Mouse (Mus musculus) spleen, adult 2 months (tissue): ENCODE results near the gene Wnk2. TPM values are rescaled to one million over a fixed set of nuclear protein-coding genes. Genes with fewer than 3 reads are reported as not detected.

Source experiments
- DNase-seq, 2 experiments: peaks; one replicate each; pipeline versions ENCODE4 v3.0.0 to v3.0.0-alpha.2; 2012 to 2021; ENCODE audit warnings: low spot score in 2 of 2, low read depth in 1 of 2
- H3K27ac ChIP-seq: fragments of 200-500 bp; 2 replicates; pipeline ENCODE4 v1.5.1; 2012; ENCODE audit warnings: low read length, inconsistent platforms; ENCODE audit not compliant: insufficient read depth
- H3K27me3 ChIP-seq: fragments of 200-500 bp; 2 replicates; pipeline ENCODE4 v1.6.1; 2012; ENCODE audit warnings: mild to moderate bottlenecking, moderate library complexity, low read length, inconsistent platforms; ENCODE audit not compliant: control insufficient read depth, insufficient read depth
- H3K36me3 ChIP-seq: fragments of 200-500 bp; 2 replicates; pipeline ENCODE4 v1.6.1; 2012; ENCODE audit warnings: mild to moderate bottlenecking, low read length, inconsistent platforms; ENCODE audit not compliant: control insufficient read depth, insufficient read depth
- H3K4me1 ChIP-seq: fragments of 200-500 bp; 2 replicates; pipeline ENCODE4 v1.6.1; 2011; ENCODE audit warnings: inconsistent platforms; ENCODE audit not compliant: control insufficient read depth, insufficient read depth, insufficient read length
- H3K4me3 ChIP-seq: fragments of 200-500 bp; 2 replicates; pipeline ENCODE4 v1.5.1; 2011; ENCODE audit warnings: mild to moderate bottlenecking, inconsistent platforms; ENCODE audit not compliant: insufficient read depth, insufficient read length; ENCODE audit errors: extremely low read depth
- CTCF ChIP-seq: fragments of 200-500 bp; IDR thresholded peaks from 2 replicates; pipeline ENCODE4 v1.5.1; 2011; ENCODE audit warnings: mild to moderate bottlenecking, inconsistent platforms; ENCODE audit not compliant: insufficient read depth, insufficient read length, insufficient replicate concordance; ENCODE audit errors: extremely low read depth
- POLR2A ChIP-seq: fragments of 200-500 bp; IDR thresholded peaks from 2 replicates; pipeline ENCODE4 v1.6.1; 2011; ENCODE audit warnings: low read depth, low read length, inconsistent platforms
- WGBS: fragments of 180-500 bp; shearing (Covaris S2); methylation state at CpG from one replicate; pipeline ENCODE4 v1.1.7; 2018; 5-methylcytosine and 5-hydroxymethylcytosine counted together
- polyA plus RNA-seq: library from polyadenylated mRNA; depleted of rRNA; stranded (reverse); fragments of >200 nt; gene quantifications from 2 replicates; pipeline ENCODE4 v1.2.3, GENCODE M21; 2012; rRNA removed

Gene Wnk2
- polyA plus RNA-seq = 0.62 and 0.87 TPM in 2 replicates

- H3K4me1 ChIP-seq = peaks cover 6% of the 10 kb centered on the region; the same call in 1 of the 2 replicates
- H3K4me3 ChIP-seq = peak within 1 kb of the TSS; percentile 55; the same call in 1 of the 2 replicates
- DNase-seq = peak; percentile 14 to 53
- H3K36me3 ChIP-seq = no peaks in the 10 kb centered on the region
- peaks cover 17% of the 10 kb centered on the region for H3K27me3 ChIP-seq
- H3K27ac ChIP-seq = no peak within 1 kb of the TSS
- WGBS = 1% methylated on average over 40 of the region's 43 CpGs
- TF ChIP-seq POLR2A (no peak), CTCF (no peak)
Observed at GRCm38 (mm10) chr13:49147858-49148226, at the start of gene Wnk2. Gene Wnk2 (minus strand): TSS chr13:49148014.

- peak overlapping the region; percentile 34; the same call in 1 of the 2 replicates for H3K27ac ChIP-seq
- TF ChIP-seq CTCF (no peak), POLR2A (no peak)
- peak in 1 of 2 experiments; percentile 26 for DNase-seq
- H3K36me3 ChIP-seq = peaks cover 1% of the 10 kb centered on the region
- H3K4me3 ChIP-seq = no peak overlapping the region
- WGBS = 15% methylated on average over 6 of the region's 6 CpGs
- H3K27me3 ChIP-seq = no peaks in the 10 kb centered on the region
- H3K4me1 ChIP-seq = peaks cover 17% of the 10 kb centered on the region; the same call in 1 of the 2 replicates
Observed at GRCm38 (mm10) chr13:49196766-49197165, 49.0 kb upstream of the Wnk2 start.

GRCm38 (mm10) chr13:49196211-49196610 lies 48.4 kb upstream of the Wnk2 start:
- no peak overlapping the region for H3K4me3 ChIP-seq
- WGBS = 61% methylated on average over 5 of the region's 5 CpGs
- no peak for DNase-seq
- TF ChIP-seq POLR2A = no peak
- TF ChIP-seq CTCF = no peak
- H3K27me3 ChIP-seq = no peaks in the 10 kb centered on the region
- no peak overlapping the region; the same call in 1 of the 2 replicates for H3K27ac ChIP-seq
- peaks cover 17% of the 10 kb centered on the region; the same call in 1 of the 2 replicates for H3K4me1 ChIP-seq
- H3K36me3 ChIP-seq = peaks cover 1% of the 10 kb centered on the region

- 83% methylated on average over 7 of the region's 7 CpGs for WGBS
- Histone ChIP-seq H3K27ac (no peak overlapping the region), H3K4me1 (peaks cover 13% of the 10 kb centered on the region; the same call in 1 of the 2 replicates), H3K4me3 (no peak overlapping the region), H3K36me3 (peaks cover 1% of the 10 kb centered on the region), H3K27me3 (no peaks in the 10 kb centered on the region)
- TF ChIP-seq CTCF = no peak
- no peak for TF ChIP-seq POLR2A
- no peak for DNase-seq
Observed at GRCm38 (mm10) chr13:49195651-49196050, 47.8 kb upstream of the Wnk2 start.

GRCm38 (mm10) chr13:49194811-49195210 lies 47.0 kb upstream of the Wnk2 start:
- no peak overlapping the region for H3K4me3 ChIP-seq
- TF ChIP-seq CTCF (no peak), POLR2A (no peak)
- 94% methylated on average over 13 of the region's 13 CpGs for WGBS
- H3K36me3 ChIP-seq = peaks cover 1% of the 10 kb centered on the region
- peaks cover 13% of the 10 kb centered on the region; the same call in 1 of the 2 replicates for H3K4me1 ChIP-seq
- no peak overlapping the region for H3K27ac ChIP-seq
- no peak for DNase-seq
- H3K27me3 ChIP-seq = no peaks in the 10 kb centered on the region

GRCm38 (mm10) chr13:49193650-49194049 lies 45.8 kb upstream of the Wnk2 start:
- peaks cover 14% of the 10 kb centered on the region; the same call in 1 of the 2 replicates for H3K4me1 ChIP-seq

GRCm38 (mm10) chr13:49192156-49192855 lies 44.5 kb upstream of the Wnk2 start:
- H3K27me3 ChIP-seq = no peaks in the 10 kb centered on the region
- H3K4me1 ChIP-seq = peaks cover 18% of the 10 kb centered on the region; the same call in 1 of the 2 replicates
- TF ChIP-seq POLR2A (no peak), CTCF (no peak)
- no peak overlapping the region for H3K27ac ChIP-seq
- H3K36me3 ChIP-seq = peaks cover 1% of the 10 kb centered on the region
- WGBS = 59% methylated on average over 16 of the region's 16 CpGs
- no peak for DNase-seq
- no peak overlapping the region for H3K4me3 ChIP-seq

More at GRCm38 (mm10) chr13:49193650-49194049, 45.8 kb upstream of the Wnk2 start:
- H3K36me3 ChIP-seq = peaks cover 1% of the 10 kb centered on the region
- H3K27ac ChIP-seq = no peak overlapping the region
- no peaks in the 10 kb centered on the region for H3K27me3 ChIP-seq
- no peak for DNase-seq
- H3K4me3 ChIP-seq = no peak overlapping the region
- whole genome bisulfite sequencing = 93% methylated on average over 17 of the region's 17 CpGs
- TF ChIP-seq POLR2A (no peak), CTCF (no peak)
